Mouse (Mus musculus) intestine, embryonic 15.5 days (tissue): ENCODE data around the gene Cdh24. TPM values are rescaled to one million over a fixed set of nuclear protein-coding genes. Genes with fewer than 3 reads are reported as not detected.
A peak's percentile ranks its signal among the peaks of the same experiment; 100 is the strongest.
"Not testable (repeated sequence)": the region's sequence is repeated elsewhere in the genome, so short reads cannot be mapped to it uniquely, and the experiment has no call there.

ENCODE experiments used
- ATAC-seq: fragments of 200-750 bp; cut with Nextera tagmentation; 2 replicates; pipeline ENCODE4 v1.8.0; 2017; ENCODE audit warnings: moderate TSS enrichment, moderate library complexity
- H3K27ac ChIP-seq: fragments of 300-500 bp; sonication (generic); 2 replicates; pipeline ENCODE4 v1.5.1; 2015; ENCODE audit warnings: mild to moderate bottlenecking, inconsistent platforms
- H3K27me3 ChIP-seq: fragments of 300-500 bp; sonication (generic); replicated peaks from 2 replicates; pipeline ENCODE4 v1.6.1; 2015; ENCODE audit warnings: inconsistent platforms
- H3K36me3 ChIP-seq: fragments of 300-500 bp; sonication (generic); 2 replicates; pipeline ENCODE4 v1.6.1; 2015; ENCODE audit warnings: inconsistent platforms
- H3K4me1 ChIP-seq: fragments of 300-500 bp; sonication (generic); replicated peaks from 2 replicates; pipeline ENCODE4 v1.6.1; 2015; ENCODE audit warnings: inconsistent platforms
- H3K4me2 ChIP-seq: fragments of 300-500 bp; sonication (generic); replicated peaks from 2 replicates; pipeline ENCODE4 v1.6.1; 2015; ENCODE audit warnings: mild to moderate bottlenecking, inconsistent platforms
- H3K4me3 ChIP-seq: fragments of 300-500 bp; sonication (generic); replicated peaks from 2 replicates; pipeline ENCODE4 v1.5.1; 2015; ENCODE audit warnings: inconsistent platforms
- H3K9ac ChIP-seq: fragments of 300-500 bp; sonication (generic); 2 replicates; pipeline ENCODE4 v1.6.1; 2015; ENCODE audit warnings: inconsistent platforms
- H3K9me3 ChIP-seq: fragments of 300-500 bp; sonication (generic); 2 replicates; pipeline ENCODE4 v1.6.1; 2016; ENCODE audit warnings: inconsistent platforms
- WGBS: fragments of 180-500 bp; shearing (Covaris S2); methylation state at CpG from one replicate; pipeline ENCODE4 v1.1.7; 2015; 5-methylcytosine and 5-hydroxymethylcytosine counted together
- polyA plus RNA-seq: library from polyadenylated mRNA; unstranded; fragments of >200 nt; fragmentation: Nextera tagmentation; extraction: Ambion mirVana; gene quantifications from 2 replicates; pipeline ENCODE4 v1.2.1, GENCODE M21; 2015

The Cdh24 gene
- polyA plus RNA-seq, 1 experiment from 2014 or later, result 3.0 TPM

DNA sequence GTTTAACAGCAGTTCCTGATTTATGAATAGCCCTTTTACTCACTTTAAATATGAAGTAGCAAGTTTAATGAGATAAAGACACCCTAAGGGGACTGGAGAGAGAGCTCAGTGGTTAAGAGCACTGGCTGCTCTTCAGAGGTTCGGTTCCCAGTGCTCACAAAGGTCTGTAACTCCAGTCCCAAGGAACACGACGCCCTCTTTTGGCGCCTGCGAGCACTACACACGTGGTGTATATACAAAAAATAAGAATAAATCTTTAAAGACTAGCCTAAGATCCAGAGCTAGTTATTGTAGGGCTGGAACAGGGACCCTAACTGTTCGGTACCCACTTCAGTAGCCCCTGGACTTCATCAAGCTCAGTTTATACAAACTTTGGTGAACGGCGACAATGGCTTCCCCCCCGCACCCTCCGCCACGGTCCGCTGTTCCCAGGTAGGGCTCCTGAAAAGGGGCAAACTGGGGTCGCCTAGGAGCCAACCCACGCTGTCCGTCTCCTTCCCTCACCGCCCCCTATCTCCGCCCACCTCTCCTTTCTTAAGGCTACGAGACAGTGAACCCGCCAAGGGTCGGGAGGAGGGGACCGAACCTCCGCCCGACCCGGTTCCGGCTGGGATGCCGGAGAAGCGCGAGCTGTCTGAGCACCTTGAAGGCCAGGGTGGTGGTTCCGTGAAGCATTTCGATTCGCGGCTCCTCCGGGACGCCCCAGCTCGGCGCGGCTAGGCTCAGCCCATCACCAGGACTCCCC lies 23.8 kb downstream of the Cdh24 start:
- ATAC-seq, result peak; percentile 66

GRCm38 (mm10) chr14:54616226-54616825 lies 24.8 kb downstream of the Cdh24 start:
- 94% methylated on average over 16 of the region's 16 CpGs for WGBS
- Histone ChIP-seq H3K36me3 (peaks cover 24% of the 10 kb centered on the region), H3K9ac (no peak overlapping the region), H3K9me3 (no peaks in the 10 kb centered on the region), H3K27me3 (no peaks in the 10 kb centered on the region), H3K4me2 (no peak overlapping the region), H3K4me3 (no peak overlapping the region), H3K4me1 (peaks cover 8% of the 10 kb centered on the region; the same call in 1 of the 2 replicates), H3K27ac (no peak overlapping the region)
- ATAC-seq, result no peak

More for the DNA sequence above, 23.8 kb downstream of the Cdh24 start:
- no peaks in the 10 kb centered on the region for H3K9me3 ChIP-seq
- H3K4me2 ChIP-seq, result peak overlapping the region; percentile 65
- peaks cover 8% of the 10 kb centered on the region; the same call in 1 of the 2 replicates for H3K4me1 ChIP-seq
- H3K4me3 ChIP-seq, result peak overlapping the region; percentile 71
- 1% methylated on average over 38 of the region's 38 CpGs for WGBS
- peaks cover 24% of the 10 kb centered on the region for H3K36me3 ChIP-seq
- no peaks in the 10 kb centered on the region for H3K27me3 ChIP-seq
- H3K27ac ChIP-seq, result peak overlapping the region; percentile 70
- peak overlapping the region; percentile 87 for H3K9ac ChIP-seq

DNA sequence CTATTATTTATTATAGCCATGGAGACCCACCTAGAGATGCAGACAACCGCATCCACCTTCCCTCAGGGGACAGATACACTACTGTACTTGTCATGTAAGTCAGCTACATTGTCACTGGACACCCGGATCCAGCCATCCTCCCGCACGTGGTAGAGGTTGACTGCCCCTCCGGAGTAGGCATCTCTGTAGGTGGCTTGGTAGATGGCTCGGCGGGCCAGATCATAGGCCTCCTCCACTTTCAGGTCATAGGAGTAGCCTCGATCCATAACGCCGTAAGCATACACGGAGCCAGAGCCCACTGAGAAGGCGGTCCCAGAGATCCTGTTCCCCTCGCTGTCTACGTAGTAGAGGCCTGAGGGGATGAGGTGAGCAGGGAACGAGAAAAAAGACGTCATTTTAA lies 27.0 kb downstream of the Cdh24 start:
- not testable (repeated sequence) for H3K9ac ChIP-seq, ATAC-seq, H3K4me1 ChIP-seq, H3K4me2 ChIP-seq, H3K27ac ChIP-seq, H3K4me3 ChIP-seq, H3K27me3 ChIP-seq, H3K9me3 ChIP-seq
- peaks cover 24% of the 10 kb centered on the region for H3K36me3 ChIP-seq
- WGBS, result 94% methylated on average over 16 of the region's 16 CpGs

GRCm38 (mm10) chr14:54610648-54611047 lies 30.5 kb downstream of the Cdh24 start:
- no peak overlapping the region for H3K4me3 ChIP-seq

GRCm38 (mm10) chr14:54609962-54610361 lies 31.2 kb downstream of the Cdh24 start:
- H3K4me2 ChIP-seq, result no peak overlapping the region
- 87% methylated on average over 4 of the region's 4 CpGs for WGBS
- H3K4me1 ChIP-seq, result 0 out of 2 replicates have a peak, but pooled peaks cover 3% of the 10 kb centered on the region
- no peak for ATAC-seq
- H3K36me3 ChIP-seq, result peaks cover 14% of the 10 kb centered on the region
- no peak overlapping the region for H3K27ac ChIP-seq
- no peak overlapping the region for H3K9ac ChIP-seq
- no peak overlapping the region for H3K4me3 ChIP-seq
- no peaks in the 10 kb centered on the region for H3K9me3 ChIP-seq
- H3K27me3 ChIP-seq, result no peaks in the 10 kb centered on the region

More at GRCm38 (mm10) chr14:54610648-54611047, 30.5 kb downstream of the Cdh24 start:
- no peak for ATAC-seq
- Histone ChIP-seq H3K4me1 (0 out of 2 replicates have a peak, but pooled peaks cover 3% of the 10 kb centered on the region), H3K27me3 (no peaks in the 10 kb centered on the region), H3K4me2 (no peak overlapping the region), H3K27ac (no peak overlapping the region), H3K36me3 (peaks cover 19% of the 10 kb centered on the region), H3K9ac (no peak overlapping the region), H3K9me3 (no peaks in the 10 kb centered on the region)
- WGBS, result 84% methylated on average over 6 of the region's 6 CpGs

DNA sequence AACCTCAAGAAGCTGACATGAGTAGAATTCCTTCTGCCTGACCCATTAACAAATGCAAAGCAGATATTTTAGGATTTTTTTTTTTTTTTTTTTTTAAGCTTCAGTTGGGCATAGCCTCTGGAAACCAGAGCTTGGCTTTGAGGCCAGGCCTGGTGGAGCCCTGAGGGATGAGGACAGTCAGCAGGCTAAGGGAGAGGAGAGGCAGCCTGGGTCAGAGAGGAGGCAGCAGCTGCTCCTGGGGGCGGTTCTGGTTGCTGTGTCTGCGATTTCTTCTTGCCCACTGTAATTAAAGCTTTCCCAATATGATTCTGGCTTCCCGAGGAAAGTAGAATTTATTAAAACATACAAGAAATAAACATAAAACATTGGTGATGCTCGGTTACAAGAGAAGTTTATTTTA lies 31.9 kb downstream of the Cdh24 start:
- Histone ChIP-seq H3K27ac (no peak overlapping the region), H3K4me3 (no peak overlapping the region), H3K36me3 (peaks cover 11% of the 10 kb centered on the region), H3K27me3 (no peaks in the 10 kb centered on the region), H3K4me2 (no peak overlapping the region), H3K9ac (no peak overlapping the region), H3K9me3 (no peaks in the 10 kb centered on the region), H3K4me1 (0 out of 2 replicates have a peak, but pooled peaks cover 3% of the 10 kb centered on the region)
- no peak for ATAC-seq
- 52% methylated on average over 4 of the region's 4 CpGs for WGBS

DNA sequence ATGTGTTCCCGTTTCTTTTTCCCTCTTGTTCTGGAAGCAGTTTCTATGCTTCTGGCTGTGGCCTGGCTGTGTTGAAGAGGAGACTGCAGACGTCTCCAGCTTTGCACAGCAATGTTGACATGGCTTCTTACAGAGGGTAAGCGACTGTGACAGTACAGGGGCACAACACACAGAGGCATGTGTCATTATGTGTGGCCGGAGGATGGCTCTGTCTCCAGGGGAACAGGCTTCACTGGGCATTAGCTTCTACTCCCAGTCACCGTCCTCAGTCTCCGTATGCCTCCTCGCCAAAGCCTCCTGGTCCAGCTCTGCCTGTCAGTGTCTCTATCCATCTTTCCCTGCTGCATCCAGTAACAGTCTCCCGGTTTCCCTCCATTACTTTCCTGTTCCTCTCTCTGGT lies 33.9 kb downstream of the Cdh24 start:
- no peak overlapping the region for H3K4me3 ChIP-seq
- H3K27ac ChIP-seq, result no peak overlapping the region
- no peaks in the 10 kb centered on the region for H3K9me3 ChIP-seq
- H3K4me1 ChIP-seq, result peaks cover 5% of the 10 kb centered on the region; the same call in 1 of the 2 replicates
- no peak overlapping the region for H3K4me2 ChIP-seq
- ATAC-seq, result no peak
- H3K9ac ChIP-seq, result no peak overlapping the region
- 60% methylated on average over 8 of the region's 8 CpGs for WGBS
- H3K36me3 ChIP-seq, result no peaks in the 10 kb centered on the region
- no peaks in the 10 kb centered on the region for H3K27me3 ChIP-seq

- WGBS, result under 1% methylated on average over 37 of the region's 39 CpGs
Measured at GRCm38 (mm10) chr14:54605752-54606321, 35.3 kb downstream of the Cdh24 start, which contains the start of gene 4931414P19Rik. Gene 4931414P19Rik, minus strand, starts transcription at chr14:54605993.

GRCm38 (mm10) chr14:54603686-54604085 lies 37.5 kb downstream of the Cdh24 start:
- Histone ChIP-seq H3K4me2 (peak overlapping the region; percentile 58), H3K9ac (no peak overlapping the region)

More at GRCm38 (mm10) chr14:54605752-54606321, 35.3 kb downstream of the Cdh24 start, which contains the start of gene 4931414P19Rik:
- peaks cover 5% of the 10 kb centered on the region; the same call in 1 of the 2 replicates for H3K4me1 ChIP-seq
- H3K9ac ChIP-seq, result peak within 1 kb of the TSS; percentile 42
- peak within 1 kb of the TSS; percentile 80 for H3K27ac ChIP-seq
- H3K27me3 ChIP-seq, result no peaks in the 10 kb centered on the region
- peak within 1 kb of the TSS; percentile 70 for H3K4me2 ChIP-seq
- H3K9me3 ChIP-seq, result no peaks in the 10 kb centered on the region
- no peaks in the 10 kb centered on the region for H3K36me3 ChIP-seq
- ATAC-seq, result peak; percentile 71
- peak within 1 kb of the TSS; percentile 48 for H3K4me3 ChIP-seq

DNA sequence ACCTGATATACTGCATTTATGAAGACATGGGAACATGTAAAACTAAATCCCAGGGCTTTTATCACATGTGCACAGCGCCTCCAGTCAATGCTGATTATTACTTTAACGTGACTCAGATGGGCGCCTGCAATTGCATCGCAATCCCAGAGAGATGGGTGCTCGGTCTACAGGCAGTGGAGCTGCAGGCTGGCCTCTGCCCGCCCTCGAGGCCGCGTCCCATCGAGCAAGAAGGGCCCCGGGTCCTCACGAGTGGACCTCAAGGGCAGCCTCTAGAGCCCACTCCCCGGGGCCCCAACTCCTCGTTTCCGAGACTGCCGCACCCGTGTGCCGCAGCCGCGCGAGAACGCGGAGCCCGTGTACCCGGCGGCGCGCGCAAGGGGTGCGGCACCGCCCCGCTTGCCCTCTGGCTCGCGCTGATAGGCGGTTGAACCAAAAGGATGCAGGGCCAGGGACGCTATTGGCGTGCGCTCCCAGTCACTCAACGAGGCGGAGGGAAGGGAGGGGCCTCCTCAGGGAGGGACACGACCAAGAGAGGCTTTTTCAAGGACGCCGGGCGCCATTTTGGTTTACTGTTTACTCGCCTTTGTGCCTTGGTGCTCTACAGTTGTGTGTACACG lies 38.0 kb downstream of the Cdh24 start:
- no peaks in the 10 kb centered on the region for H3K36me3 ChIP-seq
- peak overlapping the region; percentile 81 for H3K9ac ChIP-seq
- ATAC-seq, result peak; percentile 99
- H3K9me3 ChIP-seq, result no peaks in the 10 kb centered on the region
- H3K4me1 ChIP-seq, result peaks cover 5% of the 10 kb centered on the region; the same call in 1 of the 2 replicates
- H3K27ac ChIP-seq, result peak overlapping the region; percentile 96
- under 1% methylated on average over 46 of the region's 46 CpGs for WGBS
- peak overlapping the region; percentile 58 for H3K4me2 ChIP-seq
- no peaks in the 10 kb centered on the region for H3K27me3 ChIP-seq
- peak overlapping the region; percentile 70 for H3K4me3 ChIP-seq

More at GRCm38 (mm10) chr14:54603686-54604085, 37.5 kb downstream of the Cdh24 start:
- Histone ChIP-seq H3K27me3 (no peaks in the 10 kb centered on the region), H3K9me3 (no peaks in the 10 kb centered on the region), H3K4me1 (peaks cover 5% of the 10 kb centered on the region; the same call in 1 of the 2 replicates), H3K27ac (peak overlapping the region; percentile 96; the same call in 1 of the 2 replicates), H3K4me3 (peak overlapping the region; percentile 70), H3K36me3 (no peaks in the 10 kb centered on the region)
- 85% methylated on average over 8 of the region's 8 CpGs for WGBS
- ATAC-seq, result no peak

- Histone ChIP-seq H3K9me3 (no peaks in the 10 kb centered on the region), H3K4me2 (peak overlapping the region; percentile 58), H3K9ac (no peak overlapping the region), H3K36me3 (no peaks in the 10 kb centered on the region), H3K27me3 (no peaks in the 10 kb centered on the region), H3K4me1 (peaks cover 5% of the 10 kb centered on the region; the same call in 1 of the 2 replicates), H3K27ac (peak overlapping the region; percentile 96), H3K4me3 (peak overlapping the region; percentile 70)
- peak; percentile 10 for ATAC-seq
- WGBS, result 28% methylated on average over 4 of the region's 4 CpGs
Measured at GRCm38 (mm10) chr14:54602613-54603012, 38.6 kb downstream of the Cdh24 start.

DNA sequence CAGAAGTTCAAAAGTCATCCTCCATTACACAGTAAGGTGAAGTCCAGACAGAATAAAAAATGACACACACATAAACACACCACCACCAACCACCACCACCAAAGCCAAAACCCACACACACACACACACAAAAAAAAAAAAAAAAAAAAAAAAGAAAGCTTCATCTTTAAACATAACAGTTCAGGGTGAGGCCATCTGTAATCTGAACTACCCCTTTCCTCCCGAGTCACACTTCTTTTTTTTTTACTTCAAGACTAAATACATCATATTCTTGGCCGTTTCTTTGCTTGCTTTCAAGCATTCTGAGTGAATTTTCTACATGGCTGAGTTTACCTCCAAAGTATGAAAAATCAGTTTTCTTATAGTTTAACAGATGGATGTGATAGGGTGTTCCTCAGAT lies 39.6 kb downstream of the Cdh24 start:
- H3K27ac ChIP-seq, result no peak overlapping the region
- H3K4me1 ChIP-seq, result peaks cover 5% of the 10 kb centered on the region; the same call in 1 of the 2 replicates
- H3K4me2 ChIP-seq, result no peak overlapping the region
- H3K9me3 ChIP-seq, result no peaks in the 10 kb centered on the region
- WGBS, result 53% methylated on average over 2 of the region's 2 CpGs
- H3K9ac ChIP-seq, result no peak overlapping the region
- H3K4me3 ChIP-seq, result no peak overlapping the region
- no peak for ATAC-seq
- no peaks in the 10 kb centered on the region for H3K27me3 ChIP-seq
- no peaks in the 10 kb centered on the region for H3K36me3 ChIP-seq
